Mouse (Mus musculus) spleen, adult 2 months (tissue): ENCODE measurements around the gene Anapc15.

Source experiments
- CTCF ChIP-seq: fragments of 200-500 bp; IDR thresholded peaks from 2 replicates; pipeline ENCODE4 v1.5.1; 2011; ENCODE audit warnings: mild to moderate bottlenecking, inconsistent platforms; ENCODE audit not compliant: insufficient read depth, insufficient read length, insufficient replicate concordance; ENCODE audit errors: extremely low read depth
- POLR2A ChIP-seq: fragments of 200-500 bp; IDR thresholded peaks from 2 replicates; pipeline ENCODE4 v1.6.1; 2011; ENCODE audit warnings: low read depth, low read length, inconsistent platforms

GRCm38 (mm10) chr7:101918071-101918470, 54.6 kb downstream of the Anapc15 start:
- TF ChIP-seq POLR2A: no peak
- TF ChIP-seq CTCF: peak; percentile 63; the same call in 1 of the 2 replicates
